Mouse (Mus musculus) MEL (cell line): ENCODE measurements around the gene Sash1. TPM values are rescaled to one million over a fixed set of nuclear protein-coding genes. Genes with fewer than 3 reads are reported as not detected.

Experiments
- DNase-seq: peaks from one replicate; pipeline ENCODE4 v3.0.0; 2011; ENCODE audit warnings: low read depth, low spot score
- H3K27ac ChIP-seq: 2 replicates; pipeline ENCODE4 v1.5.1; 2012; ENCODE audit warnings: low read depth, mild to moderate bottlenecking, control low read depth, low read length, moderate library complexity; ENCODE audit not compliant: control insufficient read depth
- H3K27me3 ChIP-seq, 2 experiments: fragments of 150-350 bp in 1 of 2; sonication (generic) in 1 of 2; 2 replicates each; pipeline ENCODE4 v1.6.1; 2012; ENCODE audit warnings: low read length in 2 of 2, mild to moderate bottlenecking in 2 of 2, improper control_type of control experiment in 1 of 2, moderate library complexity in 1 of 2; ENCODE audit not compliant: insufficient read depth in 2 of 2, control insufficient read depth in 1 of 2
- H3K36me3 ChIP-seq, 2 experiments: 2 replicates each; pipeline ENCODE4 v1.6.1; 2012 to 2014; ENCODE audit warnings: low read length in 2 of 2, improper control_type of control experiment in 1 of 2, inconsistent platforms in 1 of 2, mild to moderate bottlenecking in 1 of 2; ENCODE audit not compliant: insufficient read depth in 2 of 2, control insufficient read depth in 1 of 2
- H3K4me1 ChIP-seq, 2 experiments: fragments of 150-350 bp in 1 of 2; sonication (generic) in 1 of 2; 2 replicates each; pipeline ENCODE4 v1.6.1; 2012; ENCODE audit warnings: low read length in 2 of 2, improper control_type of control experiment in 1 of 2, mild to moderate bottlenecking in 1 of 2; ENCODE audit not compliant: insufficient read depth in 2 of 2, control insufficient read depth in 1 of 2
- H3K4me3 ChIP-seq, 2 experiments: fragments of 150-350 bp in 1 of 2; sonication (generic) in 1 of 2; 2 replicates each; pipeline ENCODE4 v1.5.1; 2012; ENCODE audit warnings: low read depth in 2 of 2, low read length in 2 of 2, mild to moderate bottlenecking in 2 of 2, moderate library complexity in 2 of 2, control low read depth in 1 of 2, improper control_type of control experiment in 1 of 2; ENCODE audit not compliant: control insufficient read depth in 1 of 2, insufficient read depth in 1 of 2
- H3K79me2 ChIP-seq: 2 replicates; pipeline ENCODE4 v1.6.1; 2012; ENCODE audit warnings: mild to moderate bottlenecking, low read length, moderate library complexity; ENCODE audit not compliant: control insufficient read depth, poor library complexity, insufficient read depth
- H3K9ac ChIP-seq: 2 replicates; pipeline ENCODE4 v1.6.1; 2012; ENCODE audit warnings: low read depth, mild to moderate bottlenecking, control low read depth, low read length, moderate library complexity; ENCODE audit not compliant: control insufficient read depth, poor library complexity, severe bottlenecking
- H3K9me3 ChIP-seq: fragments of 150-350 bp; sonication (generic); replicated peaks from 2 replicates; pipeline ENCODE4 v1.6.1; 2012; ENCODE audit warnings: mild to moderate bottlenecking, low read length, improper control_type of control experiment, moderate library complexity; ENCODE audit not compliant: insufficient read depth
- BHLHE40 ChIP-seq: IDR thresholded peaks from 2 replicates; pipeline ENCODE4 v1.6.1; 2012; ENCODE audit warnings: low read depth, mild to moderate bottlenecking, inconsistent platforms, low read length, improper control_type of control experiment, borderline replicate concordance
- CTCF ChIP-seq, 3 experiments: IDR thresholded peaks in 2 of 3; conservative IDR thresholded peaks in 1 of 3; 2 replicates each; pipeline ENCODE4 v1.5.1; 2011 to 2012; ENCODE audit warnings: low read length in 3 of 3, low read depth in 2 of 3, mild to moderate bottlenecking in 2 of 3, improper control_type of control experiment in 1 of 3, inconsistent platforms in 1 of 3, mixed read lengths in 1 of 3, moderate library complexity in 1 of 3; ENCODE audit not compliant: control insufficient read depth in 1 of 3, insufficient read depth in 1 of 3, poor library complexity in 1 of 3, severe bottlenecking in 1 of 3
- ETS1 ChIP-seq: IDR thresholded peaks from 2 replicates; pipeline ENCODE4 v1.6.1; 2012; ENCODE audit warnings: low read depth, mild to moderate bottlenecking, inconsistent platforms, low read length, improper control_type of control experiment, moderate library complexity
- GABPA ChIP-seq: IDR thresholded peaks from 2 replicates; pipeline ENCODE4 v1.6.1; 2012; ENCODE audit warnings: low read depth, mild to moderate bottlenecking, inconsistent platforms, low read length, improper control_type of control experiment, moderate library complexity
- HCFC1 ChIP-seq: IDR thresholded peaks from 2 replicates; pipeline ENCODE4 v1.6.1; 2012; ENCODE audit warnings: low read depth, mild to moderate bottlenecking, inconsistent platforms, low read length, improper control_type of control experiment, moderate library complexity
- JUND ChIP-seq: IDR thresholded peaks from 2 replicates; pipeline ENCODE4 v1.6.1; 2011; ENCODE audit warnings: low read depth, mild to moderate bottlenecking, improper control_type of control experiment, low read length
- KAT2A ChIP-seq: conservative IDR thresholded peaks from 2 replicates; pipeline ENCODE4 v1.6.1; 2012; ENCODE audit warnings: low read depth, low read length, improper control_type of control experiment, inconsistent platforms
- MAFK ChIP-seq: IDR thresholded peaks from 2 replicates; pipeline ENCODE4 v1.6.1; 2011; ENCODE audit warnings: low read depth, mild to moderate bottlenecking, low read length, improper control_type of control experiment, borderline replicate concordance
- MAZ ChIP-seq: IDR thresholded peaks from 2 replicates; pipeline ENCODE4 v1.6.1; 2012; ENCODE audit warnings: low read depth, mild to moderate bottlenecking, inconsistent platforms, low read length, improper control_type of control experiment
- MEF2A ChIP-seq: IDR thresholded peaks from 2 replicates; pipeline ENCODE4 v1.6.1; 2014; ENCODE audit warnings: low read depth, mild to moderate bottlenecking, inconsistent platforms, low read length, improper control_type of control experiment; ENCODE audit not compliant: poor library complexity, insufficient replicate concordance, severe bottlenecking; ENCODE audit errors: extremely low read depth
- MXI1 ChIP-seq: IDR thresholded peaks from 2 replicates; pipeline ENCODE4 v1.6.1; 2011; ENCODE audit warnings: mild to moderate bottlenecking, low read depth, low read length, improper control_type of control experiment
- MYC ChIP-seq: IDR thresholded peaks from 2 replicates; pipeline ENCODE4 v1.6.1; 2011; ENCODE audit warnings: low read depth, mild to moderate bottlenecking, low read length, improper control_type of control experiment, moderate library complexity
- POLR2AphosphoS2 ChIP-seq: IDR thresholded peaks from 2 replicates; pipeline ENCODE4 v1.6.1; 2011; ENCODE audit warnings: low read length, improper control_type of control experiment
- RAD21 ChIP-seq: IDR thresholded peaks from 2 replicates; pipeline ENCODE4 v1.6.1; 2011; ENCODE audit warnings: mild to moderate bottlenecking, low read depth, low read length, improper control_type of control experiment
- SMC3 ChIP-seq: IDR thresholded peaks from 2 replicates; pipeline ENCODE4 v1.6.1; 2011; ENCODE audit warnings: low read depth, low read length, improper control_type of control experiment
- UBTF ChIP-seq: IDR thresholded peaks from 2 replicates; pipeline ENCODE4 v1.6.1; 2012; ENCODE audit warnings: low read depth, mild to moderate bottlenecking, inconsistent platforms, low read length, improper control_type of control experiment, moderate library complexity, borderline replicate concordance; ENCODE audit not compliant: insufficient read depth
- USF1 ChIP-seq: IDR thresholded peaks from 2 replicates; pipeline ENCODE4 v1.6.1; 2014; ENCODE audit warnings: low read depth, mild to moderate bottlenecking, inconsistent platforms, low read length, improper control_type of control experiment, moderate library complexity
- ZNF384 ChIP-seq: IDR thresholded peaks from 2 replicates; pipeline ENCODE4 v1.6.1; 2012; ENCODE audit warnings: low read depth, mild to moderate bottlenecking, inconsistent platforms, low read length, improper control_type of control experiment
- polyA plus RNA-seq, 2 experiments: library from polyadenylated mRNA; stranded (reverse) in 1 of 2; unstranded in 1 of 2; fragments of >175 nt in 1 of 2; fragments of >200 nt in 1 of 2; gene quantifications; 2 replicates each; pipeline versions ENCODE4 v1.2.1 to v1.2.4; 2012; ENCODE audit warnings: low replicate concordance in 2 of 2, low read depth in 1 of 2; ENCODE audit not compliant: insufficient read length in 2 of 2, insufficient read depth in 1 of 2, missing spikeins in 1 of 2
- total RNA-seq: library from RNA; depleted of rRNA; stranded (reverse); fragments of 300-350 nt; gene quantifications from 2 replicates; pipeline ENCODE4 v1.2.3, GENCODE M21; 2012

The Sash1 gene
- total and polyA plus RNA-seq, 3 experiments, result not detected

GRCm38 (mm10) chr10:8912706-8913275 is 26.9 kb upstream of the Sash1 start:
- H3K4me1 ChIP-seq, result no peaks in the 10 kb centered on the region
- DNase-seq, result no peak
- H3K27me3 ChIP-seq, result no peaks in the 10 kb centered on the region
- no peaks in the 10 kb centered on the region for H3K79me2 ChIP-seq
- H3K9ac ChIP-seq, result no peak overlapping the region
- no peak overlapping the region for H3K4me3 ChIP-seq
- H3K27ac ChIP-seq, result no peak overlapping the region
- no peaks in the 10 kb centered on the region for H3K36me3 ChIP-seq
- no peaks in the 10 kb centered on the region for H3K9me3 ChIP-seq
- TF ChIP-seq USF1, result no peak
- no peak for TF ChIP-seq RAD21
- no peak for TF ChIP-seq UBTF
- no peak for TF ChIP-seq HCFC1
- no peak for TF ChIP-seq SMC3
- TF ChIP-seq ZNF384, result no peak
- no peak for TF ChIP-seq GABPA
- no peak for TF ChIP-seq ETS1
- no peak for TF ChIP-seq MAFK

GRCm38 (mm10) chr10:8912213-8912612 is 26.3 kb upstream of the Sash1 start:
- no peak overlapping the region for H3K4me3 ChIP-seq
- no peaks in the 10 kb centered on the region for H3K9me3 ChIP-seq
- no peaks in the 10 kb centered on the region for H3K36me3 ChIP-seq
- no peaks in the 10 kb centered on the region for H3K27me3 ChIP-seq
- DNase-seq, result no peak
- TF ChIP-seq MAZ (no peak), POLR2AphosphoS2 (no peak), JUND (no peak), MXI1 (no peak), MEF2A (no peak), MYC (no peak), BHLHE40 (no peak), GABPA (no peak), ZNF384 (no peak), HCFC1 (no peak), KAT2A (no peak), CTCF (IDR thresholded peaks at IDR 0.05 in 2 of 3, conservative IDR thresholded peaks at IDR 0.05 in 1 of 3; ENCODE audit: control insufficient read depth in 1 of 3, insufficient read depth in 1 of 3, low read depth in 2 of 3, low read length in 3 of 3, poor library complexity in 1 of 3, severe bottlenecking in 1 of 3) (no peak)
- H3K79me2 ChIP-seq, result no peaks in the 10 kb centered on the region
- H3K4me1 ChIP-seq, result no peaks in the 10 kb centered on the region
- no peak overlapping the region for H3K27ac ChIP-seq
- no peak overlapping the region for H3K9ac ChIP-seq
